Mouse (Mus musculus): ENCODE measurements at regions not wholly inside any gene's neighbourhood (a gene's known extent, or its start where the extent isn't known, plus 50 kb on each side); places are given as distances from the start of the nearest gene placed in this dataset.

DNA sequence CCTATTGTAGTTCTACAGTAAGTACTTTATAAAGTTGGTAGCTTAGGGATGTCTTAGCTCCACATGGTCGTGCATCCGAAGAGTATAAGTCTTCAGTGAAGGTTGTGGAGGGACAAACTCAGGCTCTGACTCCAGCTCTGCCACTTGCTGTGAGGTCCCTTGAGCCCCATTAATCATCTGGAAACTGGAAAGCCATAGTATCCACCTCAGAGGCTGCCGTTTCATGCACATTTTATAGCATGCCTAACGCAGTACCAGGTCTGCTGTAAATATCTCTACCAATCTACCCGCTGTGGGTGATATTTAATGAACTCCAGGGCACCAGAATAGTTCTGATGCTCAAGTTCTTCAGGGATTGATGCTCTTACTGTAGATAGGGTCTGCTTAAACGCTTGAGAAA is 216.5 kb downstream of the Clic5 start:
- Histone ChIP-seq H3K9me3 (replicated peaks; ENCODE audit: low read length) (no peaks in the 10 kb centered on the region), H3K4me1 (replicated peaks; ENCODE audit: insufficient read depth, low read length) (no peaks in the 10 kb centered on the region), H3K4me2 (ENCODE audit: low read length) (no peak overlapping the region), H3K4me3 (replicated peaks; ENCODE audit: low read depth, low read length) (no peak overlapping the region), H3K36me3 (ENCODE audit: insufficient read depth, low read length) (no peaks in the 10 kb centered on the region), H3K9ac (ENCODE audit: low read depth, low read length) (no peak overlapping the region), H3K27ac (no peak overlapping the region), H3K27me3 (ENCODE audit: insufficient read depth, low read length) (no peaks in the 10 kb centered on the region)
- ATAC-seq (replicated peaks; ENCODE audit: low FRiP score, low read depth) (no peak), DNase-seq (ENCODE audit: low spot score) (no peak)
- WGBS = 58% methylated on average over 6 of the region's 6 CpGs
- no peak for TF ChIP-seq CTCF (IDR thresholded peaks at IDR 0.05; ENCODE audit: low read depth)

DNA sequence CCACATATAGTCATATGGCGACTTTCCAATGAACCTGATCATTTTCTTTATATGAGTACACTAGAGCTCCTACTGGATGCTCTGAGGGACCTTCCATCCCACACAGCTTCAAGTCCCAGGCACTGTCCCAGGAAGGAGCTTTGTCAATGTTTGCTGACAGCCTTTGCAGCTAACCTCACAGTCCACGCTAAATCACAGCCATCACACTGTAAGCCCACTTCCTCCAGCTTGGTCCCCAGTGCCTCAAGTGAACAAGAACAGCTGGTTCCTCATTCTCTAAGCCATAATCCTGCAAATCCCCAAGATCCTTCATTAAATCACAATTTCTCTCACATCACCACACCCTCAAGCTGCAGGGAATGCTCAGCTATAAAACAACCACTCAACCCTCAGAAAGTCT is 222.6 kb downstream of the Clic5 start:
- Histone ChIP-seq H3K27me3 (ENCODE audit: insufficient read depth, low read length) (no peaks in the 10 kb centered on the region), H3K4me3 (replicated peaks; ENCODE audit: low read depth, low read length) (no peak overlapping the region), H3K4me1 (replicated peaks; ENCODE audit: insufficient read depth, low read length) (no peaks in the 10 kb centered on the region), H3K9ac (ENCODE audit: low read depth, low read length) (no peak overlapping the region), H3K27ac (no peak overlapping the region), H3K9me3 (replicated peaks; ENCODE audit: low read length) (no peaks in the 10 kb centered on the region), H3K4me2 (ENCODE audit: low read length) (no peak overlapping the region), H3K36me3 (ENCODE audit: insufficient read depth, low read length) (no peaks in the 10 kb centered on the region)
- no peak for DNase-seq (ENCODE audit: low spot score)
- ATAC-seq (replicated peaks; ENCODE audit: low FRiP score, low read depth) = no peak
- TF ChIP-seq CTCF (IDR thresholded peaks at IDR 0.05; ENCODE audit: low read depth) = no peak
- WGBS = 78% methylated on average over 2 of the region's 2 CpGs

DNA sequence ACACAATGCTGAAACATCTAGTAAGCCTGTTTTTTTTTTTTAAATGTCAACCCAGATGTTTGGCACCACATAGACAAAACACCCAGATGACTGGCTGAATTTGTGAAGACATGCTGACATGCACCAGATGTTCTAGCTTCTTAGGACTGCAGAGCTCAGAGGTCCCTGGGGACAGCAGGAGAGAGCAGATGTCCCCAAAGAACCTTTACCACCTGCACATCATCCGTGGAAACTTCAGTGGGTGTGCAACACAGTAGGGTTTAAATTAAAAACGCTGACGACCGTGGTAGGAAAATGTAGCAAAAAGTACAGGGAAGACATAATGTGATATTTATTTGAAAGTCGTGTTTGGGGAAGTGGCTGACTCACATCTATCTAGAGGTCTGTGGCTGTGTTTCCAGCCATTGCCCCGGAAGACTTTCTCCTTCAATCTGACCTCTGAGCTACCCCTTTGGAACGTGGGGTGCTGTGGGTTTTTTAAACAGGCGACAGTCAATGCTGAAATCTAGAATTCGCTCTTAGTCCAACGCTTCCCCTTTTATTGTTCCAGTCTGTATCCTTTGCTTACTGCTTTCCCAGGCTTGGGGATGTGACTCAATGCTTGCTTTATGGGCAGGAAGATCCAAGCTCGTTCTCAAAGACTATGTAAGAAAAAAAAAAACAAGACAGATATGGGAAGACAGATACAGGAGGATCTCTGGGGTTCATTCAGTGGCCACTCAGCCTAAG is 230.5 kb downstream of the Clic5 start:
- Histone ChIP-seq H3K9ac (ENCODE audit: low read depth, low read length) (no peak overlapping the region), H3K36me3 (ENCODE audit: insufficient read depth, low read length) (no peaks in the 10 kb centered on the region), H3K4me3 (replicated peaks; ENCODE audit: low read depth, low read length) (no peak overlapping the region), H3K27me3 (ENCODE audit: insufficient read depth, low read length) (no peaks in the 10 kb centered on the region), H3K27ac (no peak overlapping the region), H3K4me2 (ENCODE audit: low read length) (no peak overlapping the region), H3K9me3 (replicated peaks; ENCODE audit: low read length) (no peaks in the 10 kb centered on the region), H3K4me1 (replicated peaks; ENCODE audit: insufficient read depth, low read length) (no peaks in the 10 kb centered on the region; the same call in 1 of the 2 replicates)
- no peak for TF ChIP-seq CTCF (IDR thresholded peaks at IDR 0.05; ENCODE audit: low read depth)
- no peak for DNase-seq (ENCODE audit: low spot score)
- ATAC-seq (replicated peaks; ENCODE audit: low FRiP score, low read depth) = no peak
- WGBS = 62% methylated on average over 11 of the region's 11 CpGs

DNA sequence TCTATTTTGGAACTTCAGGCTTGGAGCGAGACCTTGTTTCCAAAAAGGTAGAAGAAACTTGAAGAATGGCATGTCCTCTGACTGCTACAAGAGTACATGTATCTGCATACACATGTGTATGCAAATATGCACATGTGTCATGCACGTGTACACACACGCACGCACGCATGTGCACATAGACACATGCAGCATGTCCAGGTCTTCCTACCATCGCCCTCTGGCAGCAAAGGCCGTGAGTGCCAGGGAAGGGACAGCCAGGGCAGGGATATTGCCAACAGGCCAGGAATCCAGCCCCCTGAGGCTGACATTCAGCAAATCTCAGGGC is 231.0 kb downstream of the Clic5 start:
- H3K9ac ChIP-seq (ENCODE audit: low read depth, low read length) = no peak overlapping the region
- no peaks in the 10 kb centered on the region for H3K9me3 ChIP-seq (replicated peaks; ENCODE audit: low read length)
- H3K27me3 ChIP-seq (ENCODE audit: insufficient read depth, low read length) = no peaks in the 10 kb centered on the region
- H3K4me1 ChIP-seq (replicated peaks; ENCODE audit: insufficient read depth, low read length) = no peaks in the 10 kb centered on the region; the same call in 1 of the 2 replicates
- no peak overlapping the region for H3K27ac ChIP-seq
- no peak overlapping the region for H3K4me3 ChIP-seq (replicated peaks; ENCODE audit: low read depth, low read length)
- H3K4me2 ChIP-seq (ENCODE audit: low read length) = no peak overlapping the region
- ATAC-seq (replicated peaks; ENCODE audit: low FRiP score, low read depth) (no peak), DNase-seq (ENCODE audit: low spot score) (no peak)
- no peaks in the 10 kb centered on the region for H3K36me3 ChIP-seq (ENCODE audit: insufficient read depth, low read length)
- WGBS = 94% methylated on average over 7 of the region's 7 CpGs
- no peak for TF ChIP-seq CTCF (IDR thresholded peaks at IDR 0.05; ENCODE audit: low read depth)

DNA sequence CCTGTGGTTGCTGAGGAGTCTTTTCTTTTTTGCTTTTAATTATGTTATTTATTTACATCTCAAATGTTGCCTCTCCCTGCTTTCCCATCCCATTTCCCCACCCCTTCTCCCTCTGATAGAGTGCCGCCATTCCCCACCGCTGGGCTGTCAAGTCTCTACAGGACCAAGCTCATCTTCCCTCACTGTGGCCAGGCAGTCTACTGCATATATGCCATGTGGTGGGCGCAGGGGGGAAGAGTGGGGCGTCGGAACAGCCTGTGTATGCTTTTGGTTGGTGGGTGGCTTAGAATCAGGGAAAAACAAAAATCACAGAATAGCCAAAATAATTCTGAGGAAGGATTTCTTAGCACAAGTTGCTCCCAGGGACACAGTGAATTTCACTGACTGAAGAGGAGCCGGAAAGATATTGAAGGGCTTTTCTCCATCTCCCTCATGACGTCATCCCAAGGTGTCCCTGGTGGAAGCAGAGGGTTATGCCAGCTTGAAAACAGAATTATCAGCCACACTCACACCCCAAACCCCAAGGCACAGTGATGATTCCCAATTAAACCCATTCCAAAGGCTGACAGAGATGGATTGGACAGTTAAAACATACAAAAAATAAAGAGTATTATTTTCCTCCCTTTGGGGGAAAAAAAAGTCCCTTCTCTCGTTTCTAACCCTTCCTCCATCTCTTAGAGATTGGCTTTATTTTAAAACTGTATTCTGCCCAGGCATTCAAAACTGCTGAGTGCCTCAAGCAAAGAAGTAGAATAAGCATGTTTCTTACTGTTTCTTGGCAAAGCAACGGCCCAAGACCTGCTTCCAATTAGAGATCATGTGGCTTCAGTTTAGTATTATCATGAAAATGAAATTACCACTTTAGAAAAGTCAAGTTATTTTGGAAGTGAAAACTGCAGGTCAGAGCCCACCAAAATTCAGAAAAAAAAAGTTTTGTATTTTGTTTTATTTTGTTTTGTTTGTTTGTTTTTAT is 232.0 kb downstream of the Clic5 start:
- no peaks in the 10 kb centered on the region for H3K9me3 ChIP-seq (replicated peaks; ENCODE audit: low read length)
- no peak overlapping the region for H3K9ac ChIP-seq (ENCODE audit: low read depth, low read length)
- H3K4me3 ChIP-seq (replicated peaks; ENCODE audit: low read depth, low read length) = no peak overlapping the region
- no peak overlapping the region for H3K27ac ChIP-seq
- ATAC-seq (replicated peaks; ENCODE audit: low FRiP score, low read depth) (no peak), DNase-seq (ENCODE audit: low spot score) (no peak)
- WGBS = 81% methylated on average over 9 of the region's 9 CpGs
- no peaks in the 10 kb centered on the region; the same call in 1 of the 2 replicates for H3K4me1 ChIP-seq (replicated peaks; ENCODE audit: insufficient read depth, low read length)
- no peak for TF ChIP-seq CTCF (IDR thresholded peaks at IDR 0.05; ENCODE audit: low read depth)
- H3K27me3 ChIP-seq (ENCODE audit: insufficient read depth, low read length) = no peaks in the 10 kb centered on the region
- H3K4me2 ChIP-seq (ENCODE audit: low read length) = no peak overlapping the region
- no peaks in the 10 kb centered on the region for H3K36me3 ChIP-seq (ENCODE audit: insufficient read depth, low read length)

DNA sequence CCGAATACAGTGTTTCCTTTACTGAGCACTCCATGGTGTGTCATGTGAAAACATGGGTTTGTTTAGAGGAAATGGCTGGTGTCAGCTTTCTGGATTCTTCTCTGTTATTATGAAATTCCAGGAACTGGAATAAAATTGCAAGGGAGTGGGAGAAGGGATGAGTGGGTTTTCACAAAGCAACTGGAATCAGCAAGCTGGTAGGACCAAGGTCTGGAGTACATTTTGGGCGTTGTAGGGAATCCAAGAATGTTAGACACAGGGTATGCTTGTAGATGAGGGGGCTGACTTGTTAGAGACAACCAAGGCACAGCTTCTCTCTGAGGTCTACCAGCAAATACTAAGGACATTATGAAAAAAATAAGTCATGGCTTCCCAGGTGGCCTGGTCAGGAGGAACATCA is 233.8 kb downstream of the Clic5 start:
- Histone ChIP-seq H3K9ac (ENCODE audit: low read depth, low read length) (no peak overlapping the region), H3K36me3 (ENCODE audit: insufficient read depth, low read length) (no peaks in the 10 kb centered on the region), H3K27me3 (ENCODE audit: insufficient read depth, low read length) (peaks cover 4% of the 10 kb centered on the region; the same call in 1 of the 2 replicates), H3K4me1 (replicated peaks; ENCODE audit: insufficient read depth, low read length) (no peaks in the 10 kb centered on the region; the same call in 1 of the 2 replicates), H3K27ac (no peak overlapping the region), H3K9me3 (replicated peaks; ENCODE audit: low read length) (no peaks in the 10 kb centered on the region), H3K4me2 (ENCODE audit: low read length) (no peak overlapping the region), H3K4me3 (replicated peaks; ENCODE audit: low read depth, low read length) (no peak overlapping the region)
- DNase-seq (ENCODE audit: low spot score) (no peak), ATAC-seq (replicated peaks; ENCODE audit: low FRiP score, low read depth) (no peak)
- no peak for TF ChIP-seq CTCF (IDR thresholded peaks at IDR 0.05; ENCODE audit: low read depth)
- 65% methylated on average over 2 of the region's 2 CpGs for WGBS
